Mouse (Mus musculus) liver, embryonic 14 days (tissue): Measurements from ENCODE around the gene Gtf2a2. TPM values are rescaled to one million over a fixed set of nuclear protein-coding genes. Genes with fewer than 3 reads are reported as not detected.

Experiments
- polyA plus RNA-seq: library from polyadenylated mRNA; depleted of rRNA; stranded (reverse); fragments of >200 nt; gene quantifications from 2 replicates; pipeline ENCODE4 v1.2.3, GENCODE M21; 2012; rRNA removed

Gene Gtf2a2
- 59.2 and 68.7 TPM in 2 replicates for polyA plus RNA-seq

DNA sequence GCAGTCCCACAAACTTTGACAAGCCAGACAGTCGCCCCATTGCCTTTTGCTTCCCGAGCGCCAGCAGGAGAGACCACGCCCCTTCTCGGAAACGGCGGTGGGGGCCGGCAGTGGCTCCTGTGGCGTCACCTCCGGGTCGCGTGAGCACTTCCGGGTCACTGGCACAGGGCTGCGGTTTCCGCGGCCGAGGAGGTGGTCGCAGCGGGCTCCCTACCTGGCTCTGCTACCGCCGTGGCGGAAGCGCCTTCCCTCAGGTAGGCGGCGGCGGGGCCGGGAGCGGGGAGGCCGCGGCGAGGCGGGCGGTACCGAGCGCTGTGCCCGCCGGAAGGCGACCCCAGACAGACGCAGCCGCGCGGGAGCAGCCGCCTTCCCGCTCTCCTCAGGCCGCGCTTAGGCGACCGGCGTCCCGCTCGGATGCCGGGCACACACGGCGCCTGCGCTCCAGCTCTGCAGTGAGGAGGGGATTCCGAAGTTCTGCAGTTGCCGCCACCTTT lies at the start of gene Gtf2a2:
Gene Gtf2a2 (plus strand): TSS at position 143 of the 494 bp plus-strand sequence.

DNA sequence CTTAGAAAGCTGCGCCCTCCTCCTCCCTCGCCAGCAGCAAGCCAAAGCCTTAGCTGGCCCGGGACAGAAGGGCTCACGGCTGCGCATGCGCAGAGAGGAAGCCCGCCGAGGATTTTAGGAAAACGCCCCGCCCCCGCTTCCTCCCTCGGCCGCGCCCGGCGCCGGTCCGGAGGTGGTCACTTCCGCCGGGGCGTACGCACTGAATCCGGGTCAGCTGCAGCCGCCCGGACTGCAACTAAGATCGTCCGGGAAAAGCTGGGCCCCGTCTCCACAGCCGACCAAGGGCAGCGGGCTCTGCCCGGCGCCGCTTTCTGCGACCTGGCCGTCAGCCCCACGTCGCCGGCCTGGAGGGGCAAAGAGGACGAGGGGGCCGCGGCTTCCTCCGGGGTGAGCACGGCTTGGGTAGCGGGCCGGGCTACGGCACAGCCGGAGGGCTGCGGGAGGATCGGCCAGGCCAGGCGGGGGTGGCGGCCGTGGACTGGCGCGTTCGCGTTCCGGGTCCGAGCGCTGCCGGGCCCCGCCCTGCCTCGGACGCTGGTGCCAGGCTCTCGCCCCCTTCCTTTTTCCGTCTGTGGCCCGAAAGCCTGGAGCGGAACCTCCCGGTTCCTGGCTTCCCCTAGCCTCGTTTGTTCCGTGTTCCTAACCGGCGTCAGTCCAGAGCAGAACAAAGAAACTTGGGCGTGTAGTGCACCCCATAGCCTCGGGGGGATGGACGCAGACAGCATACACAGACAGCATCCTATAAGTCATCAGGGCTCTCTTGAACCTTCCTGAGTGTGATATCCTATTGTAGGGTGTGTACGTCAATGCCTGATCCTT lies 22.8 kb upstream of the Gtf2a2 start, which contains the start of gene Bnip2:
Gene Bnip2 (plus strand): TSS at position 164 of the 819 bp plus-strand sequence.

DNA sequence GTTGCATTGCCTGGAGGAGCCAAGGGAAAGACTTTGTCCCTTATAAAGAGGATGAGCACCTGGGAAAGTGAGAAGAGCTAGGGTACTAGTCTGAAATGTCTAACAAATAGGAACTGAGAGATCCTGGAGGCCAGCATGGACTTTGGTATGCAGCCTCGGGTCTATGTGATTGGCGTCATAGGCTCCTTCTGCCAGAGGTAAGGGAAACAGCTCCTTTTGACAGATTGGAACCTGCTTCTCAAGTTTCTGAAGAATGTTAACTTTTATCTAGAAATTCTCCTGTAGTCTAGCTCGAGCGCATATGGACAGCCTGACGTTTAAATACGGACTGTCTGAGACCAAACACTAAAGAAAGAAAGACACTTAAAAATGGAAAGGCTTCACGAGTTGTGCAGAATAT lies 25.6 kb downstream of the Gtf2a2 start, which contains the start of gene Gcnt3:
Gene Gcnt3 (minus strand): TSS at position 101 of the 400 bp plus-strand sequence.

Other genes with a start within 250 kb of the Gtf2a2 start
- gene Bnip2, start 23.1 kb upstream of the Gtf2a2 start, polyA plus RNA-seq, result 26.2 and 27.8 TPM in 2 replicates
- gene Gcnt3, start 25.5 kb downstream of the Gtf2a2 start, polyA plus RNA-seq, result not detected in 2 replicates
- 0.28 and 0.34 TPM in 2 replicates for gene Fam81a, start 130.0 kb downstream of the Gtf2a2 start, polyA plus RNA-seq
- 1.2 TPM in 2 replicates for gene Myo1e, start 194.8 kb downstream of the Gtf2a2 start, polyA plus RNA-seq